Mouse (Mus musculus): ENCODE results near the gene Zbtb14. TPM values are rescaled to one million over a fixed set of nuclear protein-coding genes. Genes with fewer than 3 reads are reported as not detected.

Zbtb14 gene
- polyA plus RNA-seq (2012; rRNA removed), result 15.1 and 16.2 TPM in 2 replicates

DNA sequence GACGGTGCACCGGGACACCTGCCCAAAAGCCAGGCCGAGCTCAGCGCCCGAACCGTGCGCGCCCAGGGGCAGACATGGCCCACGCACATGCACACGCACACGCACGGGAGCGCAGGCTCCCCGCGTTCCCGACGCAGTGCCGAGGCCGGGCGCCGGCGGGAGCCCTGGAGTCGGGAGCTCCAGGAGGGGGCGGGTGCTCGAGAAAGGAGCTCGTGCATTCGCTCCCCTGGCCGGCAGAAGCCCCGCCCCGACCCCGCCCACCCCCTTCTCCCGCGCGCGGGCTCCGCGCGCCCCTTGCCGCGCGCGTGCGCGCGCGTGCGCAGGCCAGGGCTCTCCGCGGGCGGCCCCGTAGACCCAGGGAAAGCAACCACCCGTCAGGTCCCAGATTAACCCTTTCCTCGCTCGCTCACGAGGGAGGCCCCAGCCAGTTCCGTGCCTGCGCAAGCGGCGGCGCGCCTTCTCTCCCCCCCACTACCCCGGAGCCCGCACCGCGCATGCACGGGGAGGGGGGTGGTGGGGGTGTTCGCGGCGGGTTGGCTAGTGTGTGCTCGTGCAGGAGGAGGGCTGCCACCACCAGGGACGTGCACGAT, at the start of gene Zbtb14:
Gene Zbtb14, plus strand, starts transcription at position 540 of the 590 bp plus-strand sequence.
- under 1% methylated on average over 61 of the region's 72 CpGs for WGBS
- H3K4me1 ChIP-seq (ENCODE audit: control insufficient read depth, insufficient read depth, low read length), result peaks cover 3% of the 10 kb centered on the region; the same call in 1 of the 2 replicates
- TF ChIP-seq POLR2A (IDR thresholded peaks at IDR 0.05; ENCODE audit: borderline replicate concordance, insufficient read depth, low read length), result peak; percentile 51
- no peak for TF ChIP-seq CTCF (IDR thresholded peaks at IDR 0.05; ENCODE audit: borderline replicate concordance, insufficient read depth, low read depth, low read length)

DNA sequence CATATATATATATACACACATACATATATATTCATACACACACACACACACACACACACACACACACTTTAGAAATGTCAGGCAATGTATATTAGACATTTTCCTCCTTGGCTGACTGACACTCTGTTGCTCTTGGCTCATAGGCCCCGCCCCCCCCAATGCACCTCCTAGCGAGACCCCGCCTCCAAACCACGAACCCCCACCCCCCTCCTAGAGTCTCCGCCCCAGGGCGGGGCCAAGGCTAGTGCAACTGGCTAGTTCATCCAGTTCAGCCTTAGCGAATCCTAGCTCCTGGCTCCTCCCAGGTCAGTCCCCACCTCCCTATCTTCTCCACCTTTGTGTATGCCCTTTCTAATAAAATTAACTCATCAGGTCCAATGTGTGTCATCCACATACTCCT, 36.8 kb upstream of the Zbtb14 start:
- TF ChIP-seq CTCF (IDR thresholded peaks at IDR 0.05; ENCODE audit: borderline replicate concordance, insufficient read depth, low read depth, low read length) (no peak), POLR2A (IDR thresholded peaks at IDR 0.05; ENCODE audit: borderline replicate concordance, insufficient read depth, low read length) (no peak)
- Histone ChIP-seq H3K4me3 (replicated peaks; ENCODE audit: insufficient read depth, low read depth, low read length) (no peak overlapping the region), H3K27me3 (ENCODE audit: control insufficient read depth, insufficient read depth, low read length) (no peaks in the 10 kb centered on the region), H3K4me1 (ENCODE audit: control insufficient read depth, insufficient read depth, low read length) (no peaks in the 10 kb centered on the region), H3K27ac (ENCODE audit: insufficient read depth, low read length) (no peak overlapping the region)
- no peak for DNase-seq
- WGBS, result 92% methylated on average over 7 of the region's 7 CpGs

More for the DNA sequence above, at the start of gene Zbtb14:
- Histone ChIP-seq H3K4me3 (replicated peaks; ENCODE audit: insufficient read depth, low read depth, low read length) (peak within 1 kb of the TSS; percentile 71), H3K27me3 (ENCODE audit: control insufficient read depth, insufficient read depth, low read length) (no peaks in the 10 kb centered on the region), H3K27ac (ENCODE audit: insufficient read depth, low read length) (peak within 1 kb of the TSS; percentile 93)
- DNase-seq, result peak; percentile 88 to 93

DNA sequence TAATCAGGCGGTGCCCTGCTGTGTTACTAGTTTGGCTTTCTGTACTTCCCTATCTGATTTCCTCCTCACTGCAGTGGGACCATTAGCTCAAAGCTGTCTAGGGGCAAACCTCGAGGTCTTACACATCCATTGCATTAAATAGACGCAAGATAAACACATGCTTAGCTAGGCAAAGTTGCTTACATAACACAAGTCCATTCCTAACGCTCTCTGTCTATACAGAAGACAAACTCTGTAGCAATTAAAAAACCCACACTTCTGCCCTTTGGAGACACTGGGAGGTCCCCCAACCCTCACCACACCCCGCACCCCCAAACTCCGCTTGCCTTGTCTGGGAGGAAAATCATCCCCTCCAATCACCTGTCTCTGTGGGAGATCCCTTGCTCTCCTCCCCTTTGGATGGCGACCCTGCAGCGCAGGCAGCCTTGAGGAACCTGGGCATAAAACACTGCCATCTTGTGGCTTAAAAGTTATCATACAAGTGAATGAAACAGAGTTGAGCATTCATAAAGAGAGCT, 33.8 kb upstream of the Zbtb14 start:
- peak; percentile 50 to 63 for DNase-seq
- TF ChIP-seq POLR2A (IDR thresholded peaks at IDR 0.05; ENCODE audit: borderline replicate concordance, insufficient read depth, low read length) (no peak), CTCF (IDR thresholded peaks at IDR 0.05; ENCODE audit: borderline replicate concordance, insufficient read depth, low read depth, low read length) (peak; percentile 75; the same call in 1 of the 2 replicates)
- Histone ChIP-seq H3K27me3 (ENCODE audit: control insufficient read depth, insufficient read depth, low read length) (no peaks in the 10 kb centered on the region), H3K27ac (ENCODE audit: insufficient read depth, low read length) (no peak overlapping the region), H3K4me1 (ENCODE audit: control insufficient read depth, insufficient read depth, low read length) (no peaks in the 10 kb centered on the region), H3K4me3 (replicated peaks; ENCODE audit: insufficient read depth, low read depth, low read length) (peak overlapping the region; percentile 17)
- 17% methylated on average over 8 of the region's 8 CpGs for WGBS

DNA sequence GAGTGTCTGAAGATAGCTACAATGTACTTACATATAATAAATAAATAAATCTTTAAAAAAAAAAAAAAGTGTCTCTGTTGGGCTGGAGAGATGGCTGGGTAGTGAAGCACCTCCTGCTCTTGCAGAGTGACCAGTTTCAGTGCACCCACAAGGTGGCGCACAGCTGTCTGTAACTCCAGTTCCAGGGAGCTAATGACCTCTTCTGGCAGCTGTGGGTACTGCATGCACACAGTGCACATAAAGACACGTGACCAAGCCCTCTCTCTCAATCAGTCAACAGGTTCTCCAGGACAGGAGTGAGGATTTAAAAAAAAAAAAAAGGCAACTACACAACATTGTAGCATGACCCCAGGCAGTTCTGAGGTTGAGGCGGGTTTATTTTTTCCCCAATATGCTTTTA, 17.8 kb upstream of the Zbtb14 start:
- no peak overlapping the region for H3K4me3 ChIP-seq (replicated peaks; ENCODE audit: insufficient read depth, low read depth, low read length)
- WGBS, result 98% methylated on average over 3 of the region's 3 CpGs
- H3K27ac ChIP-seq (ENCODE audit: insufficient read depth, low read length), result no peak overlapping the region
- no peak for DNase-seq
- H3K4me1 ChIP-seq (ENCODE audit: control insufficient read depth, insufficient read depth, low read length), result no peaks in the 10 kb centered on the region
- H3K27me3 ChIP-seq (ENCODE audit: control insufficient read depth, insufficient read depth, low read length), result no peaks in the 10 kb centered on the region
- TF ChIP-seq POLR2A (IDR thresholded peaks at IDR 0.05; ENCODE audit: borderline replicate concordance, insufficient read depth, low read length) (no peak), CTCF (IDR thresholded peaks at IDR 0.05; ENCODE audit: borderline replicate concordance, insufficient read depth, low read depth, low read length) (peak; percentile 37; the same call in 1 of the 2 replicates)

DNA sequence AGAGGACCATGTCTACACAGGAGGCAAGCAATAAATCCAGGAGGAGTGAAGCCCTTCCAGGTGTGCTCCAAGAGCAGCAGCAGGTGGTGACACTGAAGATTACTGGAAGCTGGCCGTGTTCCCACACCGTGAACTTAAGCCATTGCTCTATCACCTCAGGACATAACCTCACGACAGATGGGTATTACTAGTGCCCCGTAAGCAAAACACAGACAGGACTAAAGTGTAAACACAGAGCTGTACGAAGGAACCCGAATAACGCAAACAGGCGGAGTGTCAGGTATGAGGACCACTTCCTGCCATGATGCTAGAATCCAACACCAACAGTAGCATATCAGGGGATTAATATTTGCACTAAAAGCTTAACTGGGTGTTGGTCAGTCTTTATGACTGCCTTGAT, 2.0 kb upstream of the Zbtb14 start:
- WGBS, result 92% methylated on average over 8 of the region's 8 CpGs
- DNase-seq, result no peak
- Histone ChIP-seq H3K4me1 (ENCODE audit: control insufficient read depth, insufficient read depth, low read length) (no peaks in the 10 kb centered on the region; the same call in 1 of the 2 replicates), H3K27ac (ENCODE audit: insufficient read depth, low read length) (no peak overlapping the region), H3K27me3 (ENCODE audit: control insufficient read depth, insufficient read depth, low read length) (no peaks in the 10 kb centered on the region), H3K4me3 (replicated peaks; ENCODE audit: insufficient read depth, low read depth, low read length) (no peak overlapping the region)
- TF ChIP-seq CTCF (IDR thresholded peaks at IDR 0.05; ENCODE audit: borderline replicate concordance, insufficient read depth, low read depth, low read length) (no peak), POLR2A (IDR thresholded peaks at IDR 0.05; ENCODE audit: borderline replicate concordance, insufficient read depth, low read length) (no peak)

DNA sequence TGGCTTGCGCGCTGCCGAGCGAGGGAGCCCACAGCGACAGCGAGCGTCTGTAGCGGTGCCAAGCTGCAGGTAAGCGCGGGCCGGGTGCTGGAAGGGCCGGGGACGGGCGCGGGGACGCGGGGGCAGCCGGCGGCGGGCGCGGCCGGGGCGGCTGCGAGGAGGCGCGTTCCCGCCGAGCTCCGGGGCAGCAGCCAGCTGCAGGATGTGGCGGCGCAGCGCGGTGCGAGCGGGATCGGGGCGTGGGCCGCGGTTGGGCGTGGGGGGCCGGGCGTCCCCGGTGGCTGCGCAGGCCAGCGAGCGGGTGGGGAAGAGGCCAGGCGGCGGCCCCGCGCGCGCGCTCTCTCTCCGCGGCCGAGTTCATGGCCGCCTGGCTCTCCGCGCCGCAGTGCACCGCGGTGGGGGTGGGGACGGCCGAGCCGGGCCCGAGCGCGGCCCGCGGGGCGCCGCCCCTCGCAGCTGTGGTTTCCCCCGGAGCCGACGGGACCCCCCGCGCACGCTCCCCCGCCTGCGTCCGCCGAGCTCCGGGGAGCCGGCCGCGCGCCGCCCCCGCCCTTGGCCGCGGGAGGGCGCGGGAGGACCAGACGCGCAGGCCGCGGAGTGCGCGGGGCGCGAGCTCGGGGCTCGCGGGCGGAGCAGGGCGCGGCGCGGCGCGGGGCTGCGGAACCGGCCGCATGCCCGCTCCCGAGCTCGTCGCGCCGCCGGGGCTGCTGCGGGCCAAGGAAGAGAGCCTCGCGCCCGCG, 521 bp downstream of the Zbtb14 start:
- WGBS, result 1% methylated on average over 125 of the region's 128 CpGs
- Histone ChIP-seq H3K27me3 (ENCODE audit: control insufficient read depth, insufficient read depth, low read length) (no peaks in the 10 kb centered on the region), H3K27ac (ENCODE audit: insufficient read depth, low read length) (peak overlapping the region; percentile 93), H3K4me1 (ENCODE audit: control insufficient read depth, insufficient read depth, low read length) (peaks cover 3% of the 10 kb centered on the region; the same call in 1 of the 2 replicates), H3K4me3 (replicated peaks; ENCODE audit: insufficient read depth, low read depth, low read length) (peak overlapping the region; percentile 71)
- DNase-seq, result peak; percentile 77 to 86
- TF ChIP-seq POLR2A (IDR thresholded peaks at IDR 0.05; ENCODE audit: borderline replicate concordance, insufficient read depth, low read length), result 0 out of 2 replicates have a peak, but pooled peaks have one; percentile 9
- TF ChIP-seq CTCF (IDR thresholded peaks at IDR 0.05; ENCODE audit: borderline replicate concordance, insufficient read depth, low read depth, low read length), result no peak

DNA sequence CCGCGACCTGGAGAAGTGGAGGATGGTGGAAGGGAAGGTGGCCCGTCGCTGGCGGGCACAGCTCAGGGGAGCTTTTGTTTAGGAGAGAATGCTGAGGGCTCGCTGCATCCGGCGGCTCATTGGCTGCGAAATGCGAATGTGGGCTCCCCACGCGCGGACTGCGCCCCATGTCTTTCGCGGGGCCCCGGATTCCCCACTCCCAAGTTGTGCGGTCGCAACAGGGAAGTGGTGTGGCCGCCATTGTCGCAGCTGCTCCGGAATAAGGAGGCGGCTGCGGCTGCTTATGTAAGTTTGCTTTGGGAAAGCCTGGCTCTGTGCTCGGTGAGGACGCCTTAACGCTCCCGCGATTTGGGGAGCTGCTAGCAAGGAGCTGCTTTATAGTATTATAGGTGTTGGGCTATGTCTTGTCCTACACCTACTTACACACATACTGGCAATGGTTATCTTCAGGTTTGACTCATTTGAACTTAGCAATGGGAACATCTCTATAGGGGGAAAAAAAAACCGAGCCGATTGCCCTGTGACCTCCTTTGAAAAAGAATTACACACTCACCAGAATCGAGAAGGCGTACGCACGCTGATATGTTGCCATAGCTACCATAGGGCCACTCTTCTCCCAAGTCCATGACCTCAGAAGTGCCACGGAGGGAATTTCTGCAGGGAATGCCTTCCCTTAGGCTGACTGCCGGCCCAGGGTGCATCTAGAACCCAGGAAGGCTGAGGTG, 1.3 kb downstream of the Zbtb14 start:
- TF ChIP-seq POLR2A (IDR thresholded peaks at IDR 0.05; ENCODE audit: borderline replicate concordance, insufficient read depth, low read length) (0 out of 2 replicates have a peak, but pooled peaks have one; percentile 12), CTCF (IDR thresholded peaks at IDR 0.05; ENCODE audit: borderline replicate concordance, insufficient read depth, low read depth, low read length) (no peak)
- WGBS, result under 1% methylated on average over 37 of the region's 37 CpGs
- H3K27ac ChIP-seq (ENCODE audit: insufficient read depth, low read length), result peak overlapping the region; percentile 93
- H3K27me3 ChIP-seq (ENCODE audit: control insufficient read depth, insufficient read depth, low read length), result no peaks in the 10 kb centered on the region
- peak overlapping the region; percentile 71 for H3K4me3 ChIP-seq (replicated peaks; ENCODE audit: insufficient read depth, low read depth, low read length)
- H3K4me1 ChIP-seq (ENCODE audit: control insufficient read depth, insufficient read depth, low read length), result peaks cover 3% of the 10 kb centered on the region; the same call in 1 of the 2 replicates
- peak; percentile 75 to 79 for DNase-seq

All from cerebellum, adult 2 months (tissue).